ENCODE assay signal across 18 mouse cellular contexts in genomic region chr1:64200387-64201023, GRCm38 (mm10).
DNase-seq lines count a peak whose midpoint lies in the region; ATAC-seq and TF ChIP-seq lines count a peak whose summit lies in the region.
"Had no signal": no experiment of that assay in that cellular context is flagged by ENCODE, and none has a peak within 500 bp of the region (broad histone marks: within the 10 kb centered on the region; RNA-seq: fewer than 3 reads in every experiment).

No protein-coding gene starts in this region.

- 0 out of 2 replicates have a peak, but pooled peaks cover 6% of the 10 kb centered on the region for H3K9me3 ChIP-seq in forebrain, embryonic 12.5 days
- H3K9me3 ChIP-seq in forebrain, embryonic 10.5 days, result peaks cover 8% of the 10 kb centered on the region; the same call in 1 of the 2 replicates
- H3K9me3 ChIP-seq in forebrain, postnatal 0 days (ENCODE audit: low read length), result no peaks in the 10 kb centered on the region
- H3K9me3 ChIP-seq in midbrain, embryonic 15.5 days, result no peaks in the 10 kb centered on the region

- no peak for TF ChIP-seq CTCF in layer of hippocampus, adult 2 months (conservative IDR thresholded peaks at IDR 0.05)
- no peak for TF ChIP-seq CTCF in forebrain, postnatal 0 days (IDR thresholded peaks at IDR 0.05; ENCODE audit: low read depth)

- H3K4me2 ChIP-seq in forebrain, embryonic 12.5 days, result no peak overlapping the region
- H3K4me2 ChIP-seq in forebrain, postnatal 0 days (ENCODE audit: low read depth), result no peak overlapping the region
- no peak overlapping the region for H3K4me2 ChIP-seq in midbrain, embryonic 15.5 days

- 31% methylated on average over 5 of the region's 5 CpGs for WGBS in forebrain, embryonic 12.5 days
- WGBS in forebrain, embryonic 10.5 days, result 55% methylated on average over 5 of the region's 5 CpGs
- 15% methylated on average over 5 of the region's 5 CpGs for WGBS in forebrain, postnatal 0 days
- 18% methylated on average over 5 of the region's 5 CpGs for WGBS in midbrain, embryonic 15.5 days

- H3K27me3 ChIP-seq in forebrain, embryonic 12.5 days, result no peaks in the 10 kb centered on the region
- H3K27me3 ChIP-seq in forebrain, embryonic 10.5 days (ENCODE audit: poor library complexity, severe bottlenecking), result no peaks in the 10 kb centered on the region
- H3K27me3 ChIP-seq in forebrain, postnatal 0 days (ENCODE audit: insufficient read depth, low read length), result no peaks in the 10 kb centered on the region
- H3K27me3 ChIP-seq in midbrain, embryonic 15.5 days (replicated peaks), result no peaks in the 10 kb centered on the region

- ATAC-seq in forebrain, embryonic 12.5 days (ENCODE audit: low FRiP score), result peak; percentile 46; the same call in 1 of the 2 replicates
- ATAC-seq in forebrain, postnatal 0 days, result peak; percentile 59
- peak; percentile 59 for ATAC-seq in midbrain, embryonic 15.5 days (replicated peaks)
- ATAC-seq: inflammation-experienced regulatory T-cells, adult 6 months had no signal

- 0 out of 2 replicates have a peak overlapping the region, but pooled peaks have one; percentile 25 for H3K27ac ChIP-seq in forebrain, embryonic 12.5 days
- no peak overlapping the region for H3K27ac ChIP-seq in forebrain, embryonic 10.5 days
- H3K27ac ChIP-seq in layer of hippocampus, adult 2 months, result peak overlapping the region; percentile 51; the same call in 1 of the 2 replicates
- H3K27ac ChIP-seq in forebrain, postnatal 0 days (ENCODE audit: low read depth, low read length), result no peak overlapping the region
- H3K27ac ChIP-seq in midbrain, embryonic 15.5 days, result peak overlapping the region; percentile 35; the same call in 1 of the 2 replicates
- H3K27ac ChIP-seq: heart, adult 2 months; kidney, postnatal 0 days had no signal

- H3K9ac ChIP-seq in forebrain, embryonic 12.5 days, result no peak overlapping the region
- H3K9ac ChIP-seq in forebrain, postnatal 0 days, result no peak overlapping the region
- no peak overlapping the region for H3K9ac ChIP-seq in midbrain, embryonic 15.5 days

- peaks cover 18% of the 10 kb centered on the region for H3K4me1 ChIP-seq in forebrain, embryonic 12.5 days
- H3K4me1 ChIP-seq in forebrain, embryonic 10.5 days, result peaks cover 41% of the 10 kb centered on the region
- H3K4me1 ChIP-seq in forebrain, postnatal 0 days (ENCODE audit: insufficient read depth), result peaks cover 12% of the 10 kb centered on the region
- H3K4me1 ChIP-seq in midbrain, embryonic 15.5 days, result peaks cover 24% of the 10 kb centered on the region

- H3K4me3 ChIP-seq in forebrain, embryonic 12.5 days (replicated peaks), result no peak overlapping the region
- H3K4me3 ChIP-seq in forebrain, embryonic 10.5 days, result no peak overlapping the region
- H3K4me3 ChIP-seq in layer of hippocampus, adult 2 months, result no peak overlapping the region
- H3K4me3 ChIP-seq in forebrain, postnatal 0 days (ENCODE audit: low read depth, low read length), result no peak overlapping the region
- H3K4me3 ChIP-seq in midbrain, embryonic 15.5 days, result no peak overlapping the region
- H3K4me3 ChIP-seq: heart, adult 2 months had no signal

- no peaks in the 10 kb centered on the region for H3K36me3 ChIP-seq in forebrain, embryonic 12.5 days (replicated peaks)
- no peaks in the 10 kb centered on the region for H3K36me3 ChIP-seq in forebrain, embryonic 10.5 days (replicated peaks)
- H3K36me3 ChIP-seq in forebrain, postnatal 0 days (ENCODE audit: insufficient read depth), result no peaks in the 10 kb centered on the region
- no peaks in the 10 kb centered on the region for H3K36me3 ChIP-seq in midbrain, embryonic 15.5 days (replicated peaks)

- DNase-seq in forebrain, embryonic 10.5 days (ENCODE audit: extremely low spot score, low spot score), result no peak
- no peak for DNase-seq in layer of hippocampus, adult 2 months (ENCODE audit: low spot score in 2 of 2)
- no peak for DNase-seq in layer of hippocampus, adult 11-12 months (ENCODE audit: low spot score)
- DNase-seq in forebrain, postnatal 0 days, result peak; percentile 52
- no peak for DNase-seq in lung, postnatal 25 days (ENCODE audit: low spot score)
- DNase-seq in kidney, adult 18-20 months, result no peak
- DNase-seq: adrenal gland, postnatal 10 days; cerebellum, adult 2 months; gastrocnemius, postnatal 25 days; heart, adult 2 months; kidney, adult 2 months; lung, postnatal 10 days; right cerebral cortex, postnatal 25 days; spleen, adult 18-20 months had no signal

Comparison
In these comparisons a context has a peak if more than half of its experiments do, and no peak if none do; other contexts are left out.
1. H3K27ac ChIP-seq: peak in forebrain, embryonic 12.5 days (single experiment), layer of hippocampus, adult 2 months (single experiment) and midbrain, embryonic 15.5 days (single experiment); none in forebrain, embryonic 10.5 days (single experiment) and forebrain, postnatal 0 days (single experiment).
2. Peak in every context shown above with its lines, with median percentiles within 50 percentile points of each other: ATAC-seq.